Mouse (Mus musculus) E14TG2a.4 (cell line): ENCODE data around the gene Arel1.

Experiments used
- CTCF ChIP-seq: conservative IDR thresholded peaks from 2 replicates; pipeline ENCODE4 v1.5.1; 2014; ENCODE audit warnings: low read length
- NANOG ChIP-seq: IDR thresholded peaks from 2 replicates; pipeline ENCODE4 v1.6.1; 2014; ENCODE audit warnings: borderline replicate concordance, low read length, mixed read lengths

DNA sequence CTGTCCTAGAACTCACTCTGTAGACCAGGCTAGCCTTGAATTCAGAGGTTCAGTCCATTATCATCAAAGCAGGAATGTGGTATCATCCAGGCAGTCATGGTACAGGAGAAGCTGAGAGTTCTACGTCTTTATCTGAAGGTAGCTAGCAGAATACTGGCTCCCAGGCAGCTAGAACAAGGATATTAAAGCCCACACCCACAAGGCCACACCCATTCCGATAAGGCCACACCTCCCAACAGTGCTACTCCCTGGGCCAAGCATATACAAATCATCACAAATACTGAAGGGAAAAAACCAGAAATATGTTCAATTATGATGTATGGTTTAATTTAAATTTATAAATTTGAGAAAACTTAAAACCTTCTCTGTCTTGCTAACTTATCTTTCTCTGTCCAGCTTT lies 41.5 kb upstream of the Arel1 start:
- no peak for TF ChIP-seq CTCF
- no peak for TF ChIP-seq NANOG
